Mouse (Mus musculus) heart, postnatal 4 days (tissue): ENCODE measurements around the gene Cela2a. TPM values are rescaled to one million over a fixed set of nuclear protein-coding genes. Genes with fewer than 3 reads are reported as not detected.
A peak's percentile ranks its signal among the peaks of the same experiment; 100 is the strongest.

Source experiments
- DNase-seq: peaks from one replicate; pipeline ENCODE4 v3.0.0; 2021
- total RNA-seq, 2 experiments: library from RNA; stranded (reverse); gene quantifications; 2 replicates each; pipeline ENCODE4 v1.2.3; 2021

Gene Cela2a
- total RNA-seq, 2 experiments from 2014 or later: not detected

- peak; percentile 90 for DNase-seq
Measured at GRCm38 (mm10) chr4:141857422-141857930, 31.5 kb upstream of the Cela2a start.

GRCm38 (mm10) chr4:141853437-141853836, 27.5 kb upstream of the Cela2a start:
- peak; percentile 71 for DNase-seq

- DNase-seq: no peak
Measured at GRCm38 (mm10) chr4:141845999-141846398, 20.0 kb upstream of the Cela2a start, which contains the start of gene Ctrc. Gene Ctrc, minus strand, starts transcription at chr4:141846359.

- DNase-seq: no peak
Measured at GRCm38 (mm10) chr4:141834536-141835095, 8.7 kb upstream of the Cela2a start.

GRCm38 (mm10) chr4:141833911-141834310, 8.0 kb upstream of the Cela2a start:
- DNase-seq: no peak

GRCm38 (mm10) chr4:141831361-141831760, 5.4 kb upstream of the Cela2a start:
- no peak for DNase-seq

GRCm38 (mm10) chr4:141830381-141830780, 4.4 kb upstream of the Cela2a start:
- DNase-seq: no peak

- DNase-seq: no peak
Measured at GRCm38 (mm10) chr4:141828177-141828576, 2.2 kb upstream of the Cela2a start.

- DNase-seq: no peak
Measured at GRCm38 (mm10) chr4:141827401-141827800, 1.4 kb upstream of the Cela2a start.

GRCm38 (mm10) chr4:141822979-141823378, 3.0 kb downstream of the Cela2a start:
- DNase-seq: peak; percentile 25

- peak; percentile 57 for DNase-seq
Measured at GRCm38 (mm10) chr4:141822089-141822488, 3.9 kb downstream of the Cela2a start.

- DNase-seq: no peak
Measured at GRCm38 (mm10) chr4:141821178-141821577, 4.8 kb downstream of the Cela2a start.

- no peak for DNase-seq
Measured at GRCm38 (mm10) chr4:141819316-141819715, 6.6 kb downstream of the Cela2a start.

- DNase-seq: no peak
Measured at GRCm38 (mm10) chr4:141818861-141819260, 7.1 kb downstream of the Cela2a start.

- no peak for DNase-seq
Measured at GRCm38 (mm10) chr4:141817706-141818105, 8.3 kb downstream of the Cela2a start.

GRCm38 (mm10) chr4:141816776-141817655, 8.9 kb downstream of the Cela2a start:
- DNase-seq: no peak

- no peak for DNase-seq
Measured at GRCm38 (mm10) chr4:141816267-141816666, 9.7 kb downstream of the Cela2a start.

GRCm38 (mm10) chr4:141811375-141811774, 14.6 kb downstream of the Cela2a start:
- no peak for DNase-seq

- no peak for DNase-seq
Measured at GRCm38 (mm10) chr4:141810975-141811374, 15.0 kb downstream of the Cela2a start.

- DNase-seq: peak; percentile 41
Measured at GRCm38 (mm10) chr4:141809850-141810464, 16.0 kb downstream of the Cela2a start.

- no peak for DNase-seq
Measured at GRCm38 (mm10) chr4:141805886-141806285, 20.1 kb downstream of the Cela2a start.

- DNase-seq: no peak
Measured at GRCm38 (mm10) chr4:141804105-141804504, 21.9 kb downstream of the Cela2a start.

GRCm38 (mm10) chr4:141797545-141797944, 28.4 kb downstream of the Cela2a start:
- no peak for DNase-seq
